Mouse (Mus musculus) kidney, postnatal 14 days (tissue): ENCODE data around the gene Tor4a.

Experiments
- DNase-seq: peaks from one replicate; pipeline ENCODE4 v3.0.0; 2022; ENCODE audit warnings: mixed read lengths

The Tor4a gene

DNA sequence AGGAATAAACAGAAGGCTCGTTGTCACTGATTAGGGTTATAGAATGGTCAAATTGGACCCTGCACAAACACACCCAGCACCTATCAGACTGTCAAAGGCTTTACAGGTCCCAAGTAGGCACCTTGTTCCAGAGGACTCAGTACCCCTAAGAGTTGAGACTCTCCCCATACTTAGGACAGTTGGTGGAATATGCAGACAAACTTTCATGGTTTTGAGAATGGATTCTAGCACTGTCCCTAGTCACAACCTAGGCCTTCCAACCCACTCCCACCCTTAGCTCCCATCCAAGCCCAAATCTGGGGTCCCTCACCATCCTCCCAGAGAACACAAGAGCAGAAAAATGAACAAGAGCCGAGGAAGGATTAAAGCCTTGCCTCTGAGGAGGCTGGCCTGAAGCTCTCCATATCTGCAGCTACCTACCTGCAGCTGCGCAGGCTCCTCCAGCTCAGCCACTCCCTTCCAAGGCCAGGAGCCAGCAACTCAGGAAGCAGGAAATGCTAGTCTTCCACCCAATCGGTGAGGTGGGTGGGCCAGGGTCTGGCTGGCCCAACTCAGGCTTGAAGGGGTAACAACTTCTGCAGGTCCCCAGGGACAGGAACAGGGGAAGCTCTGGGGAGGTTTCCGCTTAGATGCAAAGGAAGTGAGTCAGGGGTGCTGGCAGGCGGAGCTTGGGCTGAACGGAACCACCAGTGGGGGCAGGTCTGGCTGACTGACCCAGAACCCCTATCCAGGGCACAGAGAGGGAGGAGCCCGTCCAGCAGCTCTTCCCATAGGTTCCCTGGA is at the start of gene Tor4a:
TSS of gene Tor4a (minus strand) at position 715 of the 783 bp plus-strand sequence.
- peak; percentile 92 for DNase-seq

DNA sequence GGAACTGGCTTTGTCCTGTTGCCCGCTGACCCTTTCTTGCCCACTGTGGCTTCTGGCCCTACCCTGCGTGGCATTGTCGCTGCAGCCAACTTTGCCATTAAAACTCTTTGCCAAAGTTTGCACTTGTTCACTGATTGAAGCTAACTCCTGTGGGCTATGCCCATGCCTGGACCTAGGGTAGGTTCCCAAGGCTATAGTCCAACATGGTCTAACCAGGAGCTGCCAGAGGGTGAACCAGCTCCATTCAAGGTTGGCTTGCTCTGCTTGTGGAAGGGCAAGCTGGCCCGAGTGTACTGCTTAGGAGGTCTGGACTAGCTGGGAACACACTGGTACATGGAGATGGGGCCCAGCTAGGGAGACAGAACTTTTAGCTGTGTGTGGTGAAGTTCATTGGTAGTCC is 47.5 kb upstream of the Tor4a start:
- no peak for DNase-seq

DNA sequence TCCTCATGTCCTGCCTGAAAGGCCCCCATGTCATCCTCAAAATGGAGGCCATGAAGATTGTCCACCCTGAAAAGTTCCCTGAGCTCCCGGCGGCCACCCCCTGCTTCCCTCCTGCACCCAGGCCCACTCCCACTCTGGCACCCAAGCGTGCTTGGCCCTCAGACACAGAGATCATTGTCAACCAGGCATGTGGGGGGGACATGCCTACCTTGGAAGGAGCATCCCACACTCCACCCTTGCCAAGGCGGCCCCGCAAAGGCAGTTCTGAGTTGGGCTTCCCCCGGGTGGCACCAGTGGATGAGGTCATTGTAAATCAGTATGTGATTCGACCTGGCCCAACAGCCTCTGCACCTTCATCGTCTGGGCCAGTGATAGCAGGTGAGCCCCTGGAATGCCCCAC is 46.7 kb upstream of the Tor4a start:
- DNase-seq, result no peak

- no peak for DNase-seq
Observed at GRCm38 (mm10) chr2:25242101-25242506, 45.4 kb upstream of the Tor4a start, which contains the start of the genes Rnf208 and Cysrt1. Gene Rnf208, plus strand, starts transcription at chr2:25242255. Gene Cysrt1, minus strand, starts transcription at chr2:25242452.

- DNase-seq, result no peak
Observed at GRCm38 (mm10) chr2:25241438-25241775, 44.7 kb upstream of the Tor4a start.

- DNase-seq, result peak; percentile 88
Observed at GRCm38 (mm10) chr2:25240723-25241437, 44.2 kb upstream of the Tor4a start.

- no peak for DNase-seq
Observed at GRCm38 (mm10) chr2:25240310-25240709, 43.6 kb upstream of the Tor4a start.

DNA sequence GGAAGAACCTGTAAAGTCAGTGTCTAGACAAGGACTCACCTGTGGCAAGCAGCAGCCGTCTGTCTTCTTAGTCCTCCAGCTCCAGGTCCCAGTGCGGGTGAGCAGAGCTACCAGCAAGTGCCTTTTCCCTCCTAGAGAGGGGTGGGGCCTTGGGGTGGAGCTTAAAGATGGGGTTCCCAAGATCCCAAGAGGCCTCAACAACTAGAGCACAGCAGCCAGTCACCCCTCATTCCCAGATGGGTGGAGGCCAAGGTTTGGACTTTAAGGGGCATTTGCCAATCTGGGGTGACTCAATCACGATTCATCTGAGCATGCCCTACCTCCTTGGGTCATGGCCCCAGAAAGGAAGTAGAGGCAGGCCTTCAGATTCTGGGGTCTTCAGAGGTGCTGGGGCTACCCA is 43.1 kb upstream of the Tor4a start:
- no peak for DNase-seq

GRCm38 (mm10) chr2:25238106-25238505 is 41.4 kb upstream of the Tor4a start:
- no peak for DNase-seq

GRCm38 (mm10) chr2:25237522-25237921 is 40.8 kb upstream of the Tor4a start:
- peak; percentile 75 for DNase-seq

- no peak for DNase-seq
Observed at GRCm38 (mm10) chr2:25236614-25237013, 39.9 kb upstream of the Tor4a start, which contains the start of gene Rnf224. Gene Rnf224, minus strand, starts transcription at chr2:25236787.

- DNase-seq, result peak; percentile 60
Observed at GRCm38 (mm10) chr2:25234551-25235220, 38.0 kb upstream of the Tor4a start.

GRCm38 (mm10) chr2:25234050-25234449 is 37.4 kb upstream of the Tor4a start, which contains the start of gene Slc34a3:
Gene Slc34a3, minus strand, starts transcription at chr2:25234364.
- peak; percentile 67 for DNase-seq

DNA sequence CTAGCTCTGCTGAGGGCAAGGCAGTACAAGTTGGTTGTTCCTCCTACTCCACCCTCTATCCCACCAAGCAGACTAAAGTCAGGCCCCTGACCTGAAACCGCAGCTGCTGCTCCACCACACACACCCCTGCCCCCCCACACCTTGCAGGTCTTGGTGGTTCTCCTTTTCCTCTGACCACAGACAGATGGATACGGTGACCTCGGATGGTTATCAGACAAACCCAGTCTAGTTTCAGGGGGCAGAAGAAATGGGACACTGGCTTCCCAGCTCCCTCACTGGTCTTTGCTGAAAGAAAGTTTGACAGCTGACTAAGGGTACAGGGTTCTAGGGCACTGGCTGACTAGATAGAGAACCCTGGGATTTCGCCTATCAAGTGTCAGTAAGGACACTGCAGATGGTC is 36.7 kb upstream of the Tor4a start:
- DNase-seq, result no peak

DNA sequence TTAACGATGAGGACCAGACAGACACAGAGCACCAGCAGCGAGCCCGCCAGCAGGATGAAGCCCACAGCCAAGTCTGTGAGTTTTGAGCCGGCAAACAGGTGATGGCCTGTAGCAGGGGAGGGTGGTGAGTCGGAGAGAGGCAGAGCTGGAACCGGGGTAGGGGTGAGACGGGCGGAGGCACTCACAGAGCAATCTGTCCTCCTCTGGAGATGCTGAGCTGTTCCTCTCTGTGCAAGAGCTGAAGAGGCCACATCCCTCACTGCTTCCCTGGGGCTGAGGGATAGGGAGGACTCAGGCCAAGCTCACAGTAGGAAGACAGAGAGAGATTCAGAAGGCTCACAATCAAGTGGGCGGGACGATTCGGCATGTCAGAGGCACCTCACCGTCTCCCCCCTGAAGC is 34.4 kb upstream of the Tor4a start:
- DNase-seq, result no peak

- no peak for DNase-seq
Observed at GRCm38 (mm10) chr2:25230581-25230980, 33.9 kb upstream of the Tor4a start.

DNA sequence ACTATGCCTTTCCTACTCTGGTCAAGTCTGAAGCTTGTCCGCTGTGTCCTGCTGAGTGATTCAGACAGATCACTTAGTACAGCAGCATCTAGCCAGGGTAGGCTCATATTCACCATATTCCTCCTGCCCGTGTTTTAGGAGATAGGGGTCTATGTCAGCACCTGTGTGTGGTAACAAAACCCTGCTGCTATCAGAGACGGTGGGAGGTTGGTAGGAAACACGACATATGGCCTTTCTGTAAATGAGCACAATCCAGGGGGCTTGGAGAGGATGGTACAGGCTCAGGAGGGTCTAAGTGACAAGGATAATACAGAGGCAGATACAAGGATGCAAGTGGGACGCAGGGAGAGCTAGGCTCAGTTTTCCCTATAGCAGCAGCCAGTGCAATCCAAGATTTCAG is 32.9 kb upstream of the Tor4a start:
- DNase-seq, result no peak

DNA sequence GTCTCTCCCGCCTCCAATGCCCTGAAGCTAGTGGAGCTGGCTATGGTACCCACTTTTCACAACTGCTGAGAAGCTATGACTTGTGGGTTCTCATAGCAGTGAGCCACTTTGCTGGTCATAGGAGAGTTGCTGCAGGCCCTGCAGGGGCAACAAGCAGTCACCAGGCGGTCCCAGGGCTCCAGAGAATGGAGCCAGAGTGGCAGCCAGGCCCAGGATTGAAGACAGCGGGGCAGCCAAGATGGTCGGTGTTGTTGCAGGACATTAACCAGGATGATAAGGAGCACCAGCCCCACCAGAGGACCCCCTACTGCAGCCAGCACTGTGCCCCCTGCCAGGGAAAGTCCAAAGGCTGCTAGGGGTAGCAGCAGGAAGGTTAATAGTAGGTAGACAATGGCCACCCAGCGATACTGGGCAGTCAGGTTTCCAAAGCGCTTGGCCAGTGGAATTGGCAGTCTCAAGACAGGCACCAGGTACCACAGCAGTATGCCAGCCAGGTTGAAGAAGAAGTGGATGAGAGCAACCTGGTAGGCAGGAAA is 32.4 kb upstream of the Tor4a start:
- no peak for DNase-seq

- peak; percentile 94 for DNase-seq
Observed at GRCm38 (mm10) chr2:25228431-25228889, 31.8 kb upstream of the Tor4a start.

DNA sequence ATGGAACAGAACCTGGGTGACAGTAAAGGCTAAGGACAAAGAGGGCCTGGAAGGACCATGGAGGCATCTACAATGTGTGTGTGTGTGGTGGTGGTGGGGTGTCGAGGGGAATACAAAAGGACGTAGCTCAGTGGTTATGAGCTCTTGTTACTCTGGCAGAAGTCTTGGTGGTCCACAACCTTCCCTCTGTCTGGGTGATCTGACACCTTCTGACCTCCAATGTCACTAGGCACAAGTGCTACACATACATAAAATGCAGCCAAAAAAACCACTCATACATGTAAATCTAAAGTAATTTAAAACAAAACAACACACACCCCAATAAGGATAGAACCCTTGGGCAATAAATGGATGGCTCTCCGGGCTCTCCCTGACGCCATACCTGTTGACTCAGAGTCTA is 30.7 kb upstream of the Tor4a start:
- DNase-seq, result no peak

- no peak for DNase-seq
Observed at GRCm38 (mm10) chr2:25226864-25227263, 30.2 kb upstream of the Tor4a start.

DNA sequence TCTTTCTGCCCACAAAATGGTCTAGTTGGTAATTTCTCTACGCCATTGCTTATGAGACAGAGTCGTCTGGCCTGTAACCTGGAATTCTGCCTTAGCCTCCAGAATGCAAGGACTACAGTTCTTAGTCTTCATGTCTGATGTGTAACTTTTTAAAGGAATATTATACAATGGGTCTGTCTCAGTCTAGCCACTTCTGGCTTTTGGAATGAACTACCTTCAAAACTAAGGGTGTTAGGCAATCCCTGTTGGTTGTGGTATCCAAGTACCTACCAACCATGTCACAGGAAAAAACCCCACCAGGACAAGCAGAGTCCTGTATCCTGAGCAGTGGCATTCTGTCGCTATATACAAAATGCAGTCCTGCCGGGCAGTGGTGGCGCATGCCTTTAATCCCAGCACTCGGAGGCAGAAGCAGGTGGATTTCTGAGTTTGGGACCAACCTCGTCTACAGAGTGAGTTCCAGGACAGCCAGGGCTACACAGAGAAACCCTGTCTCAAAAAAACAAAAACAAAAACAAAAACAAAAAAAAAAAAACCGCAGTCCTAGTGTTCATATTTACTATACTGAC is 29.2 kb upstream of the Tor4a start:
- DNase-seq, result no peak
